Mouse (Mus musculus) sigmoid colon, adult 10 weeks (tissue): ENCODE data around the gene Fmnl1. TPM values are rescaled to one million over a fixed set of nuclear protein-coding genes. Genes with fewer than 3 reads are reported as not detected.

Experiments
- polyA plus RNA-seq: library from polyadenylated mRNA; stranded (reverse); fragments of 350-450 nt; fragmentation: Illumina TruSeq; extraction: RNeasy Lipid Tissue Mini Kit (QIAGEN cat#74804); gene quantifications from one replicate; pipeline ENCODE4 v1.2.3, GENCODE M21; 2014; ENCODE audit warnings: low read depth, low replicate concordance

Fmnl1 gene
- polyA plus RNA-seq, result 0.41 TPM

GRCm38 (mm10) chr11:103170494-103171285, at the start of gene Fmnl1:
Gene Fmnl1, plus strand, starts transcription at chr11:103171107.

GRCm38 (mm10) chr11:103131701-103132575, 39.0 kb upstream of the Fmnl1 start, which contains the start of gene Hexim2:
Gene Hexim2, plus strand, starts transcription at chr11:103132429.

GRCm38 (mm10) chr11:103208458-103208857, 37.6 kb downstream of the Fmnl1 start, which contains the start of gene 1700023F06Rik:
Gene 1700023F06Rik, minus strand, starts transcription at chr11:103208558.

GRCm38 (mm10) chr11:103217790-103218516, 47.0 kb downstream of the Fmnl1 start, which contains the start of gene Spata32:
Gene Spata32, minus strand, starts transcription at chr11:103218432.

Other genes starting within 250 kb of the Fmnl1 start
- 0.41 TPM for gene Kif18b, start 246.0 kb upstream of the Fmnl1 start, polyA plus RNA-seq
- gene C1ql1, start 224.4 kb upstream of the Fmnl1 start, polyA plus RNA-seq, result not detected
- 9.1 TPM for gene Nmt1, start 142.9 kb upstream of the Fmnl1 start, polyA plus RNA-seq
- 5.0 TPM for gene Dcakd, start 142.8 kb upstream of the Fmnl1 start, polyA plus RNA-seq
- gene Plcd3, start 69.4 kb upstream of the Fmnl1 start, polyA plus RNA-seq, result not detected
- 2.9 TPM for gene Acbd4, start 69.4 kb upstream of the Fmnl1 start, polyA plus RNA-seq
- gene Hexim1, start 54.9 kb upstream of the Fmnl1 start, polyA plus RNA-seq, result 38.3 TPM
- 0.38 TPM for gene Hexim2, start 38.7 kb upstream of the Fmnl1 start, polyA plus RNA-seq
- gene 1700023F06Rik, start 37.5 kb downstream of the Fmnl1 start, polyA plus RNA-seq, result not detected
- not detected for gene Spata32, start 47.3 kb downstream of the Fmnl1 start, polyA plus RNA-seq
- gene Map3k14, start 96.4 kb downstream of the Fmnl1 start, polyA plus RNA-seq, result 0.13 TPM
- 2.7 TPM for gene Arhgap27, start 192.6 kb downstream of the Fmnl1 start, polyA plus RNA-seq
- gene Plekhm1, start 241.6 kb downstream of the Fmnl1 start, polyA plus RNA-seq, result 2.6 TPM